Mouse (Mus musculus): Measurements from ENCODE around the gene Dennd4a.
A peak's percentile ranks its signal among the peaks of the same experiment; 100 is the strongest.

Gene Dennd4a

DNA sequence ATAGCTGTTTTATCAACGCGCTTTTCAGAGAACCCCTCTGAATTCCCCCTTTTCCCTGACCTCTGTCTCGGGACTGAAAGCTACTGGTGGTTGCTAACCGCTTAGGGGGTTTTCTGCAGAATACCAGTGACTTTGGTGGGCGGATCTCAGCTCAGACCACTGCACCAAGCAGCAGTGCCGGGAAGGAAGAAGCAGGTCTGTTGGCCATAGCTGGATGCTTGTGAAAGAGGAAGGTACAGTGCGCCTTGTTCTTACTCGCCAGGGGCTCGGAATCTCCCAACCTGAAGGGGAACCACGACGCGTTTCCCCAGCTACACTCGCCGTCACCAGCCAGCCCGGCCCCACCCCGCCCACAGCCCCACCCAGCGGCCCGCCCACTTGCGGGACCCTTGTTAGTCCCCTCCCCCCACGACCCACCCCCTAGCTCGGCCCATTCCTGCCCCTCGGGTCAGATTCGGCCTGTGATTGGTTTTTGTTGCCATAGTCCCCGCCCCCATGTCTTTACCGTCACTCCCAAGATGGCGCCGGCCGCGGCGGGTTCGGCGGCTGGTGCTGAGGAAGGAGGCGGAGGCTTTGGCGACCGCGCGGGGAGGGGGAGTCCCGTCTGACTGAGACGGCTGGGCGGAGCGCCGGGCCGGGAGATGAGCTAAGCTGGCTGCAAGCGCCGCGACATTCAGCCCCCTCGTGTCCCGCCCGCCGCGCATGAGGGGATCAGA is at the start of gene Dennd4a:
Gene Dennd4a (plus strand): TSS at position 519 of the 716 bp plus-strand sequence.
- peak; percentile 98 to 99 for DNase-seq (ENCODE audit: low spot score in 2 of 2)

DNA sequence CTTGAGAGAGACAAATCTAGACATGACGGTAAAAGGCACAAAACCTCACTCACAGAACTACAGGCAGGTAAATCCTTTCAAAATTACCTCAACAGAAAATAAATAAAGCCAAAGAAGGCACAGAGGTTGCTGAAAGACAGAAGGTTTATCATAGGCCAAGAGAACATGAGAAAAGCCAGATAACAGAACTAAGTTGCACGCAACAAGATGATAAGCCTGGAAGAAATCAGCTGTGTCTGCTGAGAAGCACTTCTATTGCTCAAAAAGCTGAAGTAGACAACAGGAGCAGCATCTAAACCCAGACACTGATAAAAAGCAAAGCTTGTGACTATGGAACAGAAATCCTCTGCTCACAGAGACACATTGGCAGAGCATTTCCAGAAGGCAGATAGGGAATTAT is 46.3 kb upstream of the Dennd4a start:
- no peak for DNase-seq (ENCODE audit: low spot score in 2 of 2)

DNA sequence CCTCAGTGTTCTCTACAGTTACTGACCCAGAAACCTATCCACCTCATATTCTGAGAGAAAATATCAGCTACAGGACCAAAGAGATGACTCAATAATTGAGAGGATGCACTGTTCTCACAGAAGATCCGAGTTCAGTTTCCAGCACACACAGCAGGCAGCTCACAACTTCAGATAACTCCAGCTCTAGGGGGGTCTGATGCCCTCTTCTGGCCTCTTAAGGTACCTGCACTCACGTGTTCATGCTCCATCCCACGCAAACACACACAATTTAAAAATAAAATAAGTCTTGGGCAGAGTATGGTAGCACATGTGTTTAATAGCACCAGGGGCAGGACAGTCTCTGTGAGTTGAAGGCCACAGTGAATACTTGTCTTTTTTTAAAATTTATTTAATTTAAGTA is 45.0 kb upstream of the Dennd4a start:
- no peak for DNase-seq (ENCODE audit: low spot score in 2 of 2)

DNA sequence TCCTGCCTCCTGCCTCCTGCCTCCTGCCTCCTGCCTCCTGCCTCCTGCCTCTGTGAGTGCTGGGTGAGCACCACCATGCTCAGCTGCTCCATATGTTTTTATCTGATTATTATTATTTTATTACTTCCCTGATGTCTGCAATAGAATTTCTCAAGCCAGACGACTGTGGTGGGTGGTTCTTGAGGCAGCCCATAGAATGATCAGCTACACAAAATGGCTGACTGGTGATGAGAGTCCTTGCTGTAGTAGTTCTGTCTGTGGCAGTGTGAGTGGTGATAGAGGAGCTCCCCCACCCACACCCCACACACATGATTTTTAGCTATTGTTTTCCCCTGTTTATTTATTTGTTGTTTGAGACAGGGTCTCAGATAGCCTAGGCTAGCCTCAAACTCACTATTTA is 43.3 kb upstream of the Dennd4a start:
- no peak for DNase-seq (ENCODE audit: low spot score in 2 of 2)

DNA sequence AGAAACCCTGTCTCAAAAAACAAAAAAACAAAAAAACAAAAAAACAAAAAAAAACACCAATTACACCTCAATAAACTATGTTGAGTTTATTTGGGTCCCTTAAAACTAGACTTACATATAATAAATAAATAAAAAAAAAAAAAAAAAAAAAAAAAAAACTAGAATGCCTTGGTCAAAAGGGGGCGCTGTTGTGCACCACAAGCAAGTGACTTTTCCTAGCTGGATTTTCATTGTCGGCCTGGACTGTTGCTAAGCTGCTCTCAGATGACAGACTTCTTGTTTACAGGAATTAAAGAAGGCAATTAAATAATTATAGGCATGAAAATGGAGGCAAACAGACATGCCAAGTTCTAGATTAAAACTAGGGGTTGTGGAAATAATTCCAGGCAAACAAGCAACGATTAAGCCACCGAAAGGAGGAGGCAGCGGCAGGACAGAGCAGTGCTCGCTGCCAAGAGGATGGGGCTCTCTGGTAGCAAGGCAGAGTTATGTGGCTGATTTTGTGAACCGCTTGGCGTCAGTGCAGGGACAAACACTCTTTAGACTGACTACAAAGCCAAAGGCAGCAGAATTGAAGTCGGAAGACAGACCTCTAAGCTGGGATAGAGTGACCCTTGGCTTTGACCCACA is 42.0 kb upstream of the Dennd4a start:
- peak in 1 of 2 experiments; percentile 40 for DNase-seq (ENCODE audit: low spot score in 2 of 2)

DNA sequence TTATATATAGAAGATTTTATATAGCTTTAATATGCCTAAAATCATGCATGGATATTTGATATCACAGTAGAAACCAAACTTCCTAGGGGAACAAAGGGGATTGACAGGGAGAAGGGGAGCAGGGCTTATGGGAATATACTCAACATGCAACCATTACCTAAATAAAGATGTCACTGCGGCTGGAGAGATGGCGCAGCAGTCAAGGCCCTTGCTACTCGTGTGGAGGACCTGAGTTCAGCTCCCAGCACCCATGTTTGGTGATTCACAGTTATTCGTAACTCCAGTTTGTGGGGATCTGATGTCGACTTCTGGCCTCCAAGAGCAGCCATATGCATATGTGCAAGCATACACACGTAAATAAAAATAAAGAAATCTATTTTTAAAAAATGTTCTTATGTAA is 41.2 kb upstream of the Dennd4a start:
- no peak for DNase-seq (ENCODE audit: low spot score in 2 of 2)

DNA sequence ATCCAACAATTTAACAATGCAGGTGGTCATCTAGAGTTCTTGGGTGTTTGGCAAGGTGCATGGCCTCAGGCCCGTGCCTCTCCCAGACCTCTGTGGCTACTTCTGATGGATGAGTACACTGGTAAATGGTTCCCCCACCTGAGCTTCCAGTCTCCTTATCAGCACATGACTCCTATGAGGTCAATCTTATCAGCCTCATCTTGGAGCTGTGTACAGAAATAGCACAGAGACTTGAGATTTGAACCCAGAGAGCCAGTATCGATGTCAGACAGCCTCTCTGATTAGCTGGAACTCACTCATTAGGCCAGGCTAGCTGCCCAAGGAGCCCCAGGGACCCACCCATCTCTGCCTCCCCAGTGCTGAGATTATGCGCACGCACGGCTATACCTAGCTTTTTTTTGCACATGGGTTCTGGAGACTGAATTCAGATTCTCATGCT is 40.7 kb upstream of the Dennd4a start:
- DNase-seq (ENCODE audit: low spot score in 2 of 2), result no peak

DNA sequence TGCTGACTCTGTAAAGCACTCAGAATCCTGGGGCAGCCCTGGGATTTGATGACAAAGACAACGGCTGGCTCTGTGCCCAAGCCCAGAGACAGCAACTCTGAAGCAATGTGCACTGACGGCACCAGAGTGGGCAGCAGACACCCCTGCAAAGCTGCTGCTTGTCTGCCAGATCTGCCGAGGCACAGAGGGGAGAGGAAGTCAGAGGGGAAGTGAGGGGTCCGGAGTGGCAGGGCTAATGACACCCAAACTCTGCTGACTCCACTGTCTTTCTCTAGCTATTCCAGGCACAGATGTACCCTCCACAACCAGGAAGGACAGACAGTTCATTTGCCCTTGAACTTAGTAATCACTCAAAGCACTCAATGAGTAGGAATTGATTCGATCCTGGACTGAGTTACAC is 39.9 kb upstream of the Dennd4a start:
- peak in 1 of 2 experiments; percentile 8 for DNase-seq (ENCODE audit: low spot score in 2 of 2)

DNA sequence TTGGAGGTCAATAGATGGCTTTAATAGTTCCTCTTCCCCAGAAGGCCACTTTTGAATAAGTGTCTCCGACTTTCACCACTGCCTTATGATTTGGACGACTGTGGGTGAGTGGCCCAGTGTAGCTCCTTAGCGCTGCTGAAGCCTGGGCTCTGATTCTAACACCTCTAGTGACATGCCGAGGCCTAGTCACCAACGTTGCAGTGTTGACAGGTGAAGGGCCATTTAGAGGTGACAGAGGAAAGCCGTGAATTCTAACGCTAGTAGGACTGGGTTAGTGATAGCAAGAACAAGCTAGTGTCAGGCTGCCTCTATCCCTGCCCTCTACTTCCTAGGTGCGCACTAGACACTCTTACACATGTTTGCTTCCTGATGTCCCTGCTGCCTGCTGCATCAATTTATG is 37.9 kb upstream of the Dennd4a start:
- no peak for DNase-seq (ENCODE audit: low spot score in 2 of 2)

DNA sequence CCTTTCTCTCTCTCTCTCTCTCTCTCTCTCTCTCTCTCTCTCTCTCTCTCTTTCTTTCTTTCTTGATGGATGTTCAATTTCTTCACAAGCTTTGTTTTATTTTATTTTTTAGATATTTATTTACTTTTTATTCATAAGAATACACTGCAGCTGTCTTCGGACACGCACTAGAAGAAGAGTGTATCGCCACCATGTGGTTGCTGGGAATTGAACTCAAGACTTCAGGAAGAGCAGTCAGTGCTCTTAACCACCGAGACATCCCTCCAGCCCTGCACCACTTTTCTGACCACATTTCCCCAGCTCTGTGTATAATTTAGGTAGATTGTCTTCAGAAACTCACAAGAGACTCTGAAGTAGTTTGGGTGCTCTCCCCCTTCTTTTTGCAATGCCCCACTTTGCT is 37.2 kb upstream of the Dennd4a start:
- DNase-seq (ENCODE audit: low spot score in 2 of 2), result no peak

DNA sequence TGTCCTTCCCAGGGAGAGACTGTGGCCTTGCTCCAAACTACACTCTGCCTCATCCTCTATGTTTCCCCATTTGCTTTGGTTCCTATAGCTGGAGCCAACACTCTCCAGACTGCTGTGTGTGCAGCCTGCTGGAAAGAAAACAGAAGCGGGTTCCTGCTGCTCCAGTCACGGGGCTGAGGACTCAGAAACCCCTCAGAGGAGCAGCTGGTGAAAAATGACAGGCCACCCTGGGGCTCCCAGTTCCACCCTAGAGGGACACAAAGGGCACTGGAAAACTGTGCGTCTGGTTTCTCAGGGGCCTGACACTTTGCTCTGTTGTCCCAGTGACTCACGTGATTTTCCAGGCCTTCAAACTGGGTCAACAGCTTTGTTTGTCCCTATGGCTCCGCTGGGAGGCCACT is 36.7 kb upstream of the Dennd4a start:
- no peak for DNase-seq (ENCODE audit: low spot score in 2 of 2)

DNA sequence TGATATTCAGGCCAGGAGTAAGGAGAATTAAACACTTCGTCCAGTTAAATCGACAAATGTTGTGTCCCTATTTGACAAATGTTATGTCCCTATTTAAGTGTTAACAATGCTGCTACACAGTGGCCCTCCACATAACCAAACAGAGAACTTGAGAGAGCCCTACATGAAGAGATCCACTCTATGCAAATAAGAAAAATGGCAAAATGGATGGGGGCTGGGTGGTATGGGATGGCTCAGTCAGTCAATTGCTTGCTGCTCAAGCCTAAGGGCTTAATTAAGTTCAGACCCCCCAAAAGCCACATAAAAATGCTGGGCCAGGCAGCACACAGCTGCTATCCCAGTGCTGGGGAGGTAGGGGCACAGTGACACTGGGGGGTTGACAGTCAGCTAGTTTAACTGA is 36.3 kb upstream of the Dennd4a start:
- DNase-seq (ENCODE audit: low spot score in 2 of 2), result no peak

DNA sequence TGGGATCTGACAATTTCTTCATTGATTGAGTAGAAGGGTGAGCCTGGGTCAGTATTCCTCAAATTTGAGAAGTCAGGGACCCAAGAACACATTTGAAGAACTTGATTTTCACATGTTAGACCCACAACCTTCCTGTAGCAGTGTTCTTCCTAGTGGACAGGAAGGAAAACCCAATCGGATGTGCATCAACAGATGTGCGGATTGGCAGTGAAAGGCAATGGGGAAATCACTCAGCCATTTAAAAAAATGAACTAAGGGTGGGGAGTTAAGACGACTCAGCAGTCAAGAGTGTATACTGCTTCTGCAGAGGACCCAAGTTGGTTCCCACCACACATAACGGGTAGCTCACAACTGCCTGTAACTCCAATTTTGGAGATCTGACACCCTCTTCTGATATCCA is 35.6 kb upstream of the Dennd4a start:
- no peak for DNase-seq (ENCODE audit: low spot score in 2 of 2)

DNA sequence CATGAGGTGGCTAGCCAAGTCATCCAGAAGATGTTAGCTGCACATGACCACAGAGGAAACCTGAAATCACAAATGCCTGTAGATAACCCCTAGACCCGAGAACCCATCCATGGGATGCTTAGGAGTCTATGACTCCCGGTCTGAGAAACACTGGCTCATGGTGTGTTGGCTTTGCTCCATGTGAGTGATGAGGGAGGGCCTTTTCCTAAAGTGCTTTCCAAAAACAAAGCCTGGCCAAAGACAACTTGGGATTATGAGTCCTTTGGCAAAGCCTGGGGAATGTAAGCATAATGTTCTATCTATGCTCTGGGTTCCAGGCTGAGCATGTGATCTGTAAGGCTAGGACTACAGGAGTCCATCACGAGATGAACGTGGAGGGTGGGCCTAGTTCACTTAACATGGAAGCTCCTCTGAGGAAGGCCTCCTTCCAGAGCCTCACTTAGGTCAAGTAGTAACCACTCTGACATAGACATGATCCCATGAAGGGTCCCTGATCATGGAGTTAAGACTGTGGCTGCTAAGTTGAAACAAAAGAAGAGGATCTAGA is 33.6 kb upstream of the Dennd4a start:
- no peak for DNase-seq (ENCODE audit: low spot score in 2 of 2)

DNA sequence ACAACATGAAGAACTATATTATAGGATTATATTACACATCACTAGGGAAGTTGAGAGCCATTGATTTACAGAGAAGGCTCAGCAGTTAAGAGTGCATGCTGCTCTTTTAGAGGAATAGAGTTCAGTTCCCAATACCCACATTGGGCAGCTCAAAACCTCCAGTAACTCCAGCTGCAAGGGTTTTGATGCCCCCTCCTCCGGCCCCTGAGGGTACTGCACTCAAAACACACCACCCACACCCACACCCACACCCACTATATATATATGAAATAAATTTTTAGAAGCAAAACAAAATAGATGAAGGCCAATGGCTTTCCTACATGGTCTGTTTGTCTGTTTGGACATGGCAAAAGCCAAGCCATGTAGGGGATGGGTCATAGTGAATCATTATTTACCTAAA is 33.0 kb upstream of the Dennd4a start:
- peak in 1 of 2 experiments; percentile 18 for DNase-seq (ENCODE audit: low spot score in 2 of 2)

DNA sequence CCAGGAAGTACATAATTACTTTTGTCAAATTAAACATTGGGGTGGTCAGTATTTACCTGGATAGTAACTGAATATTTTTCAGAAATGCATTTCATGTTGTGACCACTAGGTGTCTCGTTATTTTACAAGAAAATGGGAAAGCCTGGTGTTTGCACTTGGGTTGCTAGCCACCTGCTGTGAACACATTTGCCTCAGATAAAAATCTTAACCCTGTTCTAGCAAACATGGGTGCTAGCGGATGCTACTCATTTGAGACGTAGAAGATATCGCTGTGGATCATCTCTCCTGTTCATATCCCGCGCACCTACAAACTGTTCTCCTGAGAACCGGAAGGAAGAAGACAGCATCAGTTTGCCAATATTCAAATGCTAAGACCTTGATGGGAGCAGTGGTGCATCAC is 31.5 kb upstream of the Dennd4a start:
- peak in 1 of 2 experiments; percentile 45 for DNase-seq (ENCODE audit: low spot score in 2 of 2)

DNA sequence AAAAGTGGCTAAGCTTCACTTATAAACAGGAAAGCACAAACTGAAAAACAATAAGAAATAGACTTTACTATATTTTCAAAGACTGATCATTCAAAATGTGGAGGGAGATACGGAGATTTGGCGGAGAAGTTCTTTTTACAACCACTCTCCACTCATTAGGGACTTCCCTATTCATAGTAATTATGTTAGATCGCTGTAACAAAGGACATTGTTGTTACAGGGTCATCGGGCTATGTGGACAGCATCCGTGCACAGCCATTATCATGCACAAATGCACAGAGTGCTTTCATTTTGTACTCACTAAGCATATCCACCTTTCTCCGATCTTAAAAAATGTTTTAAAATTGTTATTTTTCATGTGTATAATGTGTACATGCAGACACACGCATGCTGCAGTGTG is 27.6 kb upstream of the Dennd4a start:
- DNase-seq (ENCODE audit: low spot score in 2 of 2), result no peak

DNA sequence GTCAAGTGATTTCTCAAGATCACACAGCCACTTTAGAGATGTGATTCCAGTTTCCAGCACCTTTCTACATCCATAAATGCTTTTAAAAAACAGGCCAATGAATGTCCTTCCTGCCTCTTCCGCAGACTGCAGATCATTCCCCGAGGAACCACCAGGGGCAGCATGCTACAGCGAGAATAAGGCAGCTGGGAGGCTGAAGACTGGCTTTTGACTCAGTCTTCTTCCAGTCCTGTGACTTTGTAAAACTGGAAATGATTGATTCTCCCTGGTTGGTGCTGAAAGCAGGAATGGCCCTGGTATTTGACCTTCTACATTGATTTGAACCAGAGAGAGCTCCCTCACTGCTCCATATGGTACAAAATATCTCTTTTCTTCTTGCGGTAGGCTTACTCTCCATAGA is 26.3 kb upstream of the Dennd4a start:
- peak; percentile 42 to 78 for DNase-seq (ENCODE audit: low spot score in 2 of 2)

DNA sequence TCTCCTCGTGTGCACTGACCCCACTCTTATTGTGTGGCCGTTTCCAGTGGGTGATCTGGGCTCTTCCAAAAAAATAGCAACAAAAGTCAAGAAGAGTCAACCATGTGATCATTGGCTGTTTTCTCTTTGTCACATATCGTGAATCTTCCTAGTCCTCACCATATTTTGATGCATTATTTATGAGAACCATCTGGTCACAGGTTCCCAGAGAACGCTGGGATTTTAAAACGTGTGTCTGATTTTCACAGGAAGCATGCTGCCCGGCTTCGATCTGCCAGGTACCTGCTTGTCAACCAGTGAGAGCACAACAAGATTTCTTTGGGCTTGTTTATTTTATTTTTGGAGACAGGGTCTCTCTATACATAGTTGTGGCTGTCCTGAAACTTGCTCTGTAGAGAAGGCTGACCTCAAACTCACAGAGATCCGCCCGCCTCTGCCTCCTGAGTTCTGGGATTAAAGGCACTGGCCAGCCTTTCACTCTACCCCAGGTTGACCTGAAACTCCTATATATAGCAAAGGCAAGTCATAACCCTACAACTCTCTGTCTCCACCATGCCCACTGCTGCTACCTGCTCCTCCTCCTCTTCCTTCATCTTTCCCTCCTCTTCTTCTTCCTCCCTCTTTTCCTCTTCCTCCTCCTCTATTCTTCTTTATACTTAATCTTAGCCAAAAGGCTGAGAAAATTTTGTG is 24.8 kb upstream of the Dennd4a start:
- no peak for DNase-seq (ENCODE audit: low spot score in 2 of 2)

DNA sequence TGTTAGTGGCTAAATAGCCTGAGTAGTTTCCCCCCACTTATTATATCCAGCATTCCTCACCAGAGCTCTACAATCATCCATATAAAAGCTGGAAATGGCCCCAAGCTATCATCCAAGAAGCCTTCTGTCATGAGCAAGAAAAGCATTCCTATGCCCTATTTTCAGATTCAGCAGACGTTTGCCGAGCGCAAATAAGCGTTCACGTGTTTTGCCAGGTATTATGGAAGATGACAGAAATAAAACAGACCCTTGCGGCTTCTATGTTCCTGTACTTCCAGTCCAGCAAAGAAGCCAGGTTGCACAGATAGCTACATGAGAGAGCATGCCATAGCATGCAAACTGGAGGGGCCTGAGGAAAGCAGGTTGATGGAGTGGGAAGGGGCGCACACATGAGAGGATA is 23.1 kb upstream of the Dennd4a start:
- DNase-seq (ENCODE audit: low spot score in 2 of 2), result no peak

DNA sequence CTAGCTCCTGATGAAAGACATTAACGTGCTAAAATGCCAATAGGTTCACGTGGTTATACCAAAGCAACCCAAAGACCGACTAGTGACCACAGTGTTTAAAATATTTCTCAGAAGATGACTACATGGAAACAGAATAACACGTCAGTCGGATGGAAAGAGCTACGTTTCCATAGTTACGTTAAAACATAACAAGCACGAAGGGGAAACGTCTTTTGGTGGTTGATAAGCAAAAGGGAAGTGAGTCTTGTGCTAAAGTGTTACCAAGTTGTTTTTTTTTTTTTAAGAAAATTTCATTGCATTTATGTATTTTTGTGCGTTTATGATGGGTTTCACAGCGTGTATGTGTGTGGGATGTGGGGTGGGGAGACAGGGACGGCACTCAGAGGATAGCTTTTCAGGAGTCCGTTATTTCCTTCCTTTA is 21.8 kb upstream of the Dennd4a start:
- no peak for DNase-seq (ENCODE audit: low spot score in 2 of 2)

DNA sequence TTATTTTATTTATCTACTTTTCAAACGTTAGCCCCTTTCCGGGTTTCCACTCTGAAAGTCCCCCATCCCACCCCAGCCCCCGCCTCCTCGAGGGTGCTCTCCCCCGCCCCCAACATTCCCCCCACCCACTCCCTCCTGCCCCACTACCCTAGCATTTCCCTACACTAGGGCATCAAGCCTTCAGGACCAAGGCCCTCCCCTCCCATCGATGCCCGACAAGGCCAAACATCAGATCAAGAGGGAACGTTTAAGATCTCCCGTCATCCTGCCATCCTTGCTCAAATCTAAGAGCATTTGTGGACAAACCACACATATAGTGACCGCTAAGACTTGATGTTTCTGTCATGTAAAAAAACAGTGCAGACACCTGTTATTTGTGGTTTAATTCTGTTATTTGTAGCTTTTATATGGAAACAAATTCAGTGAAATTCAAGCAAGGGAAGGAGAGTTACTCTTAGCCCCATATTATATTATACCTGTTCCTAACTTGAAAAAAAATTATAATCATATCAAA is 21.2 kb upstream of the Dennd4a start:
- DNase-seq (ENCODE audit: low spot score in 2 of 2), result no peak
